Mouse (Mus musculus): ENCODE measurements at regions not wholly inside any gene's neighbourhood (a gene's known extent, or its start where the extent isn't known, plus 50 kb on each side); places are given as distances from the start of the nearest gene placed in this dataset.
A peak's percentile ranks its signal among the peaks of the same experiment; 100 is the strongest.
"Not testable (repeated sequence)": the region's sequence is repeated elsewhere in the genome, so short reads cannot be mapped to it uniquely, and the experiment has no call there.

DNA sequence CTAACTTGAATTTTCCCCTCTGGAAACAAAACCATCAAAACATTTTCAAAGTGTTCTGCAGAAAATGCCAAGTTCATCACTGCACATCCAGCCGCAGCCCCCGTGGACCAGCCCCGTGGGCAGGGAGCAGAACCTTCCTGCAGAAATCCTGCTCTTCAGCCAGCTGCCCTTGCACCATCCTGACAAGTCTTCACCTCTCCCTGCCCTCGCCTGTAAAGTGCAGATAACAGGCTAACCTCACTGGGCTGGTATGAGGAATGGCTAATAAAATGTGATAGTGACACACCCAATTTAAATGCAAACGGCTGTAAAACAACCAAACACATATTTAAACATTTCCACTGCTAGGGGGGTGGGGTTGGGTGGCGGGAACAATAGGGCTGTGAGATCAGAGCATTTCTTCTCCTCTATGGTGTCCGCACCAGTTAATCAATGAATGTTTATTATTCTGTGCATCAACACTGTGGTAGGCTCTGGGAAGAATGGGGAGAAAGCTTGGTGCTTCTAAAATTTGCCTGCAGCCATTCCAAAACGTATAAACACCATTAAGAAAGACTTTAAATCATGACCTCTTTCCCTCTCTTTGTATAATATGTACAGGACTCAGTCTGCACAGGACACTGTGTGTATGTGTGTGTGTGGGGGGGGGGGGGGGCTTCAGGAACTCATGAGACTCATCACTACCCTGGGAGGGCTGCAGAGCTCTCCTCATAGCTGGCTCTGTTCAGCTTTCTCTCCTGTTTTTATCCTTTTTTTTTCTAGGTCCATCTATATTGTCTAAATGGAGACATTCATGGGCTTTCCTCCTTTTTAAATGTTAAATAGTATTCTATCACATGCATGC lies 215.1 kb upstream of the Klf3 start:
- no peaks in the 10 kb centered on the region for H3K79me2 ChIP-seq (ENCODE audit: control insufficient read depth, insufficient read depth)
- H3K36me3 ChIP-seq (ENCODE audit: control insufficient read depth, insufficient read depth), result no peaks in the 10 kb centered on the region
- H3K27me3 ChIP-seq (ENCODE audit: control insufficient read depth, insufficient read depth, insufficient read length), result no peaks in the 10 kb centered on the region
- no peaks in the 10 kb centered on the region for H3K79me3 ChIP-seq (ENCODE audit: low read depth)
- no peak overlapping the region for H3K4me3 ChIP-seq (ENCODE audit: insufficient read depth, poor library complexity, severe bottlenecking)
- H3ac ChIP-seq (ENCODE audit: control insufficient read depth, insufficient read length, low read depth), result no peak overlapping the region
- no peak for TF ChIP-seq FOSL1 (IDR thresholded peaks at IDR 0.05; ENCODE audit: insufficient read depth, low read length, poor library complexity, severe bottlenecking)
- TF ChIP-seq MYOG (IDR thresholded peaks at IDR 0.05; ENCODE audit: control insufficient read depth, extremely low read depth, insufficient read length), result no peak
- TF ChIP-seq MAX (IDR thresholded peaks at IDR 0.05), result no peak
- TF ChIP-seq MYOD1 (IDR thresholded peaks at IDR 0.05; ENCODE audit: control insufficient read depth, insufficient read length, low read depth), result peak; percentile 5

DNA sequence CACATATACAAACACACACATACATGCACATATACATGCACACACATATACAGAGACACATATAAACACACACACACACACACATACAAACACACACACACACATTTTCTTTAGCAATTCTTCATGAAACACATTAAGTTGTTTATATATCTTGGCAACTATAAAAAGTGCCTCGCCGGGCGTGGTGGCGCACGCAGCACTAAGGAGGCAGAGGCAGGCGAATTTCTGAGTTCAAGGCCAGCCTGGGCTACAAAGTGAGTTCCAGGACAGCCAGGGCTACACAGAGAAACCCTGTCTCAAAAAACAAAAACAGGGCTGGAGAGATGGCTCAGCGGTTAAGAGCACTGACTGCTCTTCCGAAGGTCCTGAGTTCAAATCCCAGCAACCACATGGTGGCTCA lies 214.4 kb upstream of the Klf3 start:
- H3K79me3 ChIP-seq (ENCODE audit: low read depth); H3K27me3 ChIP-seq (ENCODE audit: control insufficient read depth, insufficient read depth, insufficient read length); H3K4me3 ChIP-seq (ENCODE audit: insufficient read depth, poor library complexity, severe bottlenecking); H3K36me3 ChIP-seq (ENCODE audit: control insufficient read depth, insufficient read depth); H3ac ChIP-seq (ENCODE audit: control insufficient read depth, insufficient read length, low read depth); H3K79me2 ChIP-seq (ENCODE audit: control insufficient read depth, insufficient read depth): not testable (repeated sequence)

DNA sequence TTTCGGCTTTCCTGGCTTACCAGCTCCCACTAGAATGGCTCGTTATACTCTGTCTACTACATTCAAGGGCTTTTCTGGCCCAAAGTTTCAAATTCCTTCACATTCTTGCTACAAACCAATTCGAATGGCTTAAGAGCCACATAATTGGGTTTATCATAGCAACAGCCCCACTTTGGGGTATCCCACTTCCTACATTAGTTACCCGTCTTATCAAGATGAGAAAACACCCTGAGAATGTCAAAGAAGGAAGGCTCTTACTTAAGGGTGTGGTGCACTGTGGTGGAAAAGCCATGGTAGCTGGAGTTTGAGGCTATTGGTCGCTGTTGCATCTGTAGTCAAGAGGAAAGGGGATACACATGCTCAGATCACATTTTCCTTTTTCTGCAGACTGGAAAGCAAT lies 213.2 kb upstream of the Klf3 start:
- Histone ChIP-seq H3K79me3 (ENCODE audit: low read depth) (no peaks in the 10 kb centered on the region), H3K36me3 (ENCODE audit: control insufficient read depth, insufficient read depth) (no peaks in the 10 kb centered on the region), H3K27me3 (ENCODE audit: control insufficient read depth, insufficient read depth, insufficient read length) (no peaks in the 10 kb centered on the region), H3ac (ENCODE audit: control insufficient read depth, insufficient read length, low read depth) (no peak overlapping the region), H3K4me3 (ENCODE audit: insufficient read depth, poor library complexity, severe bottlenecking) (no peak overlapping the region), H3K79me2 (ENCODE audit: control insufficient read depth, insufficient read depth) (no peaks in the 10 kb centered on the region)
- TF ChIP-seq MYOG (IDR thresholded peaks at IDR 0.05; ENCODE audit: control insufficient read depth, extremely low read depth, insufficient read length), result no peak
- no peak for TF ChIP-seq FOSL1 (IDR thresholded peaks at IDR 0.05; ENCODE audit: insufficient read depth, low read length, poor library complexity, severe bottlenecking)
- no peak for TF ChIP-seq MYOD1 (IDR thresholded peaks at IDR 0.05; ENCODE audit: control insufficient read depth, insufficient read length, low read depth)
- TF ChIP-seq MAX (IDR thresholded peaks at IDR 0.05), result no peak
- no peak for TF ChIP-seq CEBPB (IDR thresholded peaks at IDR 0.05; ENCODE audit: low read depth)
- no peak for TF ChIP-seq USF1 (IDR thresholded peaks at IDR 0.05; ENCODE audit: low read depth)
- TF ChIP-seq CTCF (IDR thresholded peaks at IDR 0.05; ENCODE audit: control insufficient read depth, insufficient read depth, insufficient read length), result no peak

DNA sequence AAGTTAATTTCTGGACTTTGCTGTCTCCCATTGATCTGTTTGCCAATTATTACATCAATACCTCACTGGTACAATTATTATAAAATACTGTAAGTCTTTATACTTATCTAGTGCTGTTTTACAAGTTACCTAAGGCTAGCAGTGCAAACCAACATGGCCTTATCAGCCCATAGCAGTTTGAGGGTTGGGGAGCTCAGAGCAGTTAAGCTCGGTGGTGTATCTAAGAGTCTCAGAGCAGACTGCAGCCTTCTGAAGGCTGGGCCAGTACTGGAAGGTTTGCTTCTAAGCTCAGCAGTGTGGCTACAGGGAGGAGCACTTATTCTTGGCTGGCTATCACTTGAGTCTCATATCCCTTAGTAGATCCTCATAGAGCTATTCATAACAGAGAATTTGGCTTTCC lies 212.4 kb upstream of the Klf3 start:
- Histone ChIP-seq H3K27me3 (ENCODE audit: control insufficient read depth, insufficient read depth, insufficient read length) (no peaks in the 10 kb centered on the region), H3K79me2 (ENCODE audit: control insufficient read depth, insufficient read depth) (no peaks in the 10 kb centered on the region), H3ac (ENCODE audit: control insufficient read depth, insufficient read length, low read depth) (no peak overlapping the region), H3K4me3 (ENCODE audit: insufficient read depth, poor library complexity, severe bottlenecking) (no peak overlapping the region), H3K36me3 (ENCODE audit: control insufficient read depth, insufficient read depth) (no peaks in the 10 kb centered on the region), H3K79me3 (ENCODE audit: low read depth) (no peaks in the 10 kb centered on the region)
- TF ChIP-seq MYOG (IDR thresholded peaks at IDR 0.05; ENCODE audit: control insufficient read depth, extremely low read depth, insufficient read length) (no peak), USF1 (IDR thresholded peaks at IDR 0.05; ENCODE audit: low read depth) (no peak), MAX (IDR thresholded peaks at IDR 0.05) (no peak), CEBPB (IDR thresholded peaks at IDR 0.05; ENCODE audit: low read depth) (no peak), MYOD1 (IDR thresholded peaks at IDR 0.05; ENCODE audit: control insufficient read depth, insufficient read length, low read depth) (no peak), FOSL1 (IDR thresholded peaks at IDR 0.05; ENCODE audit: insufficient read depth, low read length, poor library complexity, severe bottlenecking) (no peak), CTCF (IDR thresholded peaks at IDR 0.05; ENCODE audit: control insufficient read depth, insufficient read depth, insufficient read length) (no peak)

DNA sequence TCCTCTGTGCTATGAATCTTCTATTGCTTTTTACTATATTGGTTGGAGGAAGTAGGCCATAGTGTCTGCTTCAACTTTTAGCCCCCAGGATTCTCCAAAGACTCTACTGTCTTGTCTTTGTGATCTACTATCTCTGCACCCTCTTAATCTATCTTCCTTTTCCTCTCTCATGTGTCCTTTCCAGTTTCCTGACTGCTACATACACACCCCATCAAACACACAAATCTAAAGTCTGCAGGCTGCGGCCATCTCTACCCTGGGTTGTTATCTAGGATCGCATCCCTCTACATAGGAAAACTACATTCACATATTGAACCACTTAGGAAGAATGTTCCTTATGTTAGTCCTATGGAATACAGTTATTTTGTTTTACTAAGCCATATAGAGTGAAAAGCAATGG lies 211.4 kb upstream of the Klf3 start:
- H3K27me3 ChIP-seq (ENCODE audit: control insufficient read depth, insufficient read depth, insufficient read length), result no peaks in the 10 kb centered on the region
- H3K36me3 ChIP-seq (ENCODE audit: control insufficient read depth, insufficient read depth), result no peaks in the 10 kb centered on the region
- H3K79me2 ChIP-seq (ENCODE audit: control insufficient read depth, insufficient read depth), result no peaks in the 10 kb centered on the region
- TF ChIP-seq MAX (IDR thresholded peaks at IDR 0.05) (no peak), CTCF (IDR thresholded peaks at IDR 0.05; ENCODE audit: control insufficient read depth, insufficient read depth, insufficient read length) (no peak), MYOD1 (IDR thresholded peaks at IDR 0.05; ENCODE audit: control insufficient read depth, insufficient read length, low read depth) (no peak), FOSL1 (IDR thresholded peaks at IDR 0.05; ENCODE audit: insufficient read depth, low read length, poor library complexity, severe bottlenecking) (no peak), CEBPB (IDR thresholded peaks at IDR 0.05; ENCODE audit: low read depth) (no peak), MYOG (IDR thresholded peaks at IDR 0.05; ENCODE audit: control insufficient read depth, extremely low read depth, insufficient read length) (no peak), USF1 (IDR thresholded peaks at IDR 0.05; ENCODE audit: low read depth) (no peak)
- no peaks in the 10 kb centered on the region for H3K79me3 ChIP-seq (ENCODE audit: low read depth)
- no peak overlapping the region for H3K4me3 ChIP-seq (ENCODE audit: insufficient read depth, poor library complexity, severe bottlenecking)
- H3ac ChIP-seq (ENCODE audit: control insufficient read depth, insufficient read length, low read depth), result no peak overlapping the region

DNA sequence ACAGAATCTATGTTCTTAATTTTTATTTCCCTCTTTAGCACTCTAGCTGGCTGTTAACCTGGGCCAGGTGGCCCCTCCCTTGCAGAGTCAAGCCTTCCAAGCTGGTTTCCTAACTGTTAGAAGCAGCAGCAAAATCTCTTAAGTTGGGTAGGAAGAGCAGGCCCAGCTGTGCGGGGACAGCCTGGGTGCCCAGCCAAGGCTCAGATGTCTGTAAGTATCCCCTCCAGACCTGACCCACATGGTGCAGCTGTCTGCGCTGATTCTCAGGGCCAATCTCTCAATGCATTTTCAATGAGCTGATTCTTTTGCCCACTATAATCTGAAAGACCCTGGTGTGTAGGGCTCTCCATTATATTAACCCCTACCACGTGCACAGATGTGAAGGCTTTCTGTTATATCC lies 208.0 kb upstream of the Klf3 start:
- TF ChIP-seq CTCF (IDR thresholded peaks at IDR 0.05; ENCODE audit: control insufficient read depth, insufficient read depth, insufficient read length) (no peak), CEBPB (IDR thresholded peaks at IDR 0.05; ENCODE audit: low read depth) (no peak), MYOD1 (IDR thresholded peaks at IDR 0.05; ENCODE audit: control insufficient read depth, insufficient read length, low read depth) (no peak), FOSL1 (IDR thresholded peaks at IDR 0.05; ENCODE audit: insufficient read depth, low read length, poor library complexity, severe bottlenecking) (no peak), MYOG (IDR thresholded peaks at IDR 0.05; ENCODE audit: control insufficient read depth, extremely low read depth, insufficient read length) (no peak)
- no peaks in the 10 kb centered on the region for H3K79me3 ChIP-seq (ENCODE audit: low read depth)

More for the DNA sequence above, 208.0 kb upstream of the Klf3 start:
- Histone ChIP-seq H3K79me2 (ENCODE audit: control insufficient read depth, insufficient read depth) (no peaks in the 10 kb centered on the region), H3ac (ENCODE audit: control insufficient read depth, insufficient read length, low read depth) (no peak overlapping the region), H3K27me3 (ENCODE audit: control insufficient read depth, insufficient read depth, insufficient read length) (no peaks in the 10 kb centered on the region), H3K4me3 (ENCODE audit: insufficient read depth, poor library complexity, severe bottlenecking) (no peak overlapping the region), H3K36me3 (ENCODE audit: control insufficient read depth, insufficient read depth) (no peaks in the 10 kb centered on the region)
